Mouse (Mus musculus) G1E (cell line): ENCODE data around the gene Usp24.

ENCODE experiments used
- CTCF ChIP-seq: IDR thresholded peaks from 2 replicates; pipeline ENCODE4 v1.5.1; 2012; ENCODE audit warnings: low read depth, low read length, inconsistent platforms, mixed read lengths
- GATA1 ChIP-seq: IDR thresholded peaks from 2 replicates; pipeline ENCODE4 v1.6.1; 2012; ENCODE audit warnings: borderline replicate concordance, low read length, inconsistent platforms, mixed read lengths
- GATA2 ChIP-seq: IDR thresholded peaks from 2 replicates; pipeline ENCODE4 v1.6.1; 2012; ENCODE audit warnings: low read depth, low read length, inconsistent platforms, borderline replicate concordance
- POLR2AphosphoS5 ChIP-seq: IDR thresholded peaks from 2 replicates; pipeline ENCODE4 v1.6.1; 2012; ENCODE audit warnings: low read depth, low read length, inconsistent platforms; ENCODE audit not compliant: insufficient replicate concordance
- TAL1 ChIP-seq: conservative IDR thresholded peaks from 2 replicates; pipeline ENCODE4 v1.6.1; 2012; ENCODE audit warnings: low read depth, low read length, inconsistent platforms, mixed read lengths

DNA sequence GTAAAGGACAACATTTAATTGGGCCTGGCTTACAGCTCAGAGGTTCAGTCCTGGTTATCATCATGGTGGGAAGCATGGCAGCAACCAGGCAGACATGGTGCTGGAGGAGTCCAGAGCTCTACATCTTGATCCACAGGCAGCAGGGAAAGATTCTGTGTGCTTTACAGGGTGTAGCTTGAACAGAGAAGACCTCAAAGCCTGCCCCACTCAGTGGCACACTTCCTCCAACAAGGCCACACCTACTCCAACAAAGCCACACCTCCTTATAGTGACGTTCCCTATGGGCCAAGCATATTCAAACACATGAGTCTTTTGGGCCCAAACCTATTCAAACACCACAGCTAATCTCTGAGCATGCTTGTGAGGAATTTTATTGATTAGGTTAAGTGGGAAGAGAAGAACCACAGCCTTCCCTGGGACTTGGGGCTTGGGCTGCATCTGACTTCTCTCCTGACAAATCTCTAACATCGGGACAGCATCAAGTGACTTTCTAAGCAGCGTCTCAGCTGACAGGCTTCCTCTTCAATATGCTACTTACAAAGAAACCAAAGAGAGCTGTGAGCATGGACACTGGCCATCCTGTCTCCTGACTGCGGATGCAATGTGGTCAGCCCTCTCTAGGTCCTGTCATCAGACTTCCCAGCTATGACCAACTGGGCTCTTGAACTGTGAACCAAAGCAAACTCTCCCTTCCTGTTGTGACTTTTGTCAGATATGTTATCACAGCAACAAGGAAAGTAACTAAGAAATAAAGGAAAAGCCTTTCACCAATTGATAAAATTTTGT lies 28.9 kb upstream of the Usp24 start:
- TF ChIP-seq CTCF: no peak
- no peak for TF ChIP-seq TAL1
- TF ChIP-seq GATA1: no peak
- TF ChIP-seq POLR2AphosphoS5: no peak
- TF ChIP-seq GATA2: no peak
